Mouse (Mus musculus) liver, embryonic 14.5 days (tissue): ENCODE measurements around the gene Pik3r3.

Experiments used
- CTCF ChIP-seq: IDR thresholded peaks from 2 replicates; pipeline ENCODE4 v1.5.1; 2016; ENCODE audit warnings: antibody characterized with exemption, low read depth, control low read depth
- EP300 ChIP-seq: IDR thresholded peaks from 2 replicates; pipeline ENCODE4 v1.6.1; 2016; ENCODE audit warnings: antibody characterized with exemption, low read depth

DNA sequence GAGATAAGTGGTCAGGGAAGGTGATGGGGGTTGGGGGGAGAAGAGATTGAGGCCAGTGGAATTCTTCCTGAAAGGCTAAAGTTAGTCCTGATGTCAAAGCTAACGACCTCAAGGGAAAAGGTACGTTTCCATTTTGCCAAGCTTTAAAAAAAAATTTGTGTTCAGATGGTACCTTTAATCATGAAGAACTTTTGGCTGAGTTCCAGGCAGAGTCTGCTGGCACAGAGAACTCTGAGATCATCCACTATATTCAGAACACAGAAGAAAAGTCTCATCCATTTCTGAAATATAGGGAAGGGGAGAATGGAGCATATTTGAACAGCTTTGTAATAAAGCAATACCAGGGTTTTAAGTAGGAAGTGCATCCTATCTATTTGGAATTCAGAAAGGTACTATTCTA is 4.4 kb upstream of the Pik3r3 start:
- TF ChIP-seq CTCF (no peak), EP300 (no peak)
